Mouse (Mus musculus) C2C12 (cell line): ENCODE results near the gene Serpina5. TPM values are rescaled to one million over a fixed set of nuclear protein-coding genes. Genes with fewer than 3 reads are reported as not detected.
"Not testable (repeated sequence)": the region's sequence is repeated elsewhere in the genome, so short reads cannot be mapped to it uniquely, and the experiment has no call there.

ENCODE experiments used
- H3K27me3 ChIP-seq: one replicate; pipeline ENCODE4 v1.6.1; 2011; ENCODE audit not compliant: control insufficient read depth, insufficient read depth, insufficient read length
- H3K36me3 ChIP-seq: one replicate; pipeline ENCODE4 v1.6.1; 2011; ENCODE audit not compliant: control insufficient read depth, insufficient read depth
- H3K4me3 ChIP-seq: one replicate; pipeline ENCODE4 v1.5.1; 2011; ENCODE audit warnings: mild to moderate bottlenecking, control low read depth; ENCODE audit not compliant: poor library complexity, insufficient read depth, severe bottlenecking
- H3K79me2 ChIP-seq: one replicate; pipeline ENCODE4 v1.6.1; 2011; ENCODE audit not compliant: control insufficient read depth, insufficient read depth
- H3K79me3 ChIP-seq: one replicate; pipeline ENCODE4 v1.6.1; 2011; ENCODE audit warnings: low read depth, control low read depth
- H3ac ChIP-seq: one replicate; pipeline ENCODE3; 2011; ENCODE audit warnings: low read depth; ENCODE audit not compliant: control insufficient read depth, insufficient read length
- CEBPB ChIP-seq: IDR thresholded peaks from one replicate; pipeline ENCODE4 v1.6.1; 2011; ENCODE audit warnings: low read depth, mild to moderate bottlenecking, control low read depth, moderate library complexity
- CTCF ChIP-seq: IDR thresholded peaks from one replicate; pipeline ENCODE4 v1.5.1; 2011; ENCODE audit not compliant: control insufficient read depth, insufficient read depth, insufficient read length
- FOSL1 ChIP-seq: IDR thresholded peaks from one replicate; pipeline ENCODE4 v1.8.0; 2011; ENCODE audit warnings: mild to moderate bottlenecking, low read length; ENCODE audit not compliant: poor library complexity, insufficient read depth, severe bottlenecking
- MAX ChIP-seq: IDR thresholded peaks from one replicate; pipeline ENCODE4 v1.6.1; 2011; ENCODE audit warnings: mild to moderate bottlenecking, control low read depth
- MYOD1 ChIP-seq: IDR thresholded peaks from one replicate; pipeline ENCODE4 v1.6.1; 2011; ENCODE audit warnings: low read depth; ENCODE audit not compliant: control insufficient read depth, insufficient read length
- MYOG ChIP-seq: IDR thresholded peaks from one replicate; pipeline ENCODE4 v1.6.1; 2011; ENCODE audit not compliant: control insufficient read depth, insufficient read length; ENCODE audit errors: extremely low read depth
- USF1 ChIP-seq: IDR thresholded peaks from one replicate; pipeline ENCODE4 v1.6.1; 2011; ENCODE audit warnings: low read depth, mild to moderate bottlenecking, control low read depth, moderate library complexity
- polyA plus RNA-seq: library from polyadenylated mRNA; unstranded; fragments of >200 nt; fragmentation: generic; extraction: Trizol; gene quantifications from one replicate; pipeline ENCODE4 v1.2.1, GENCODE M21; 2012; ENCODE audit warnings: missing spikeins

Serpina5 gene
- polyA plus RNA-seq, 1 experiment = not detected

- Histone ChIP-seq H3ac (no peak overlapping the region), H3K79me3 (no peaks in the 10 kb centered on the region), H3K79me2 (no peaks in the 10 kb centered on the region), H3K27me3 (peaks cover 10% of the 10 kb centered on the region), H3K4me3 (no peak overlapping the region), H3K36me3 (no peaks in the 10 kb centered on the region)
- TF ChIP-seq MYOD1 (no peak), CEBPB (no peak), USF1 (no peak), MAX (no peak), MYOG (no peak), CTCF (no peak), FOSL1 (no peak)
These were observed 29.2 kb upstream of the Serpina5 start for GRCm38 (mm10) chr12:104071708-104072107.

GRCm38 (mm10) chr12:104072286-104072685 lies 28.6 kb upstream of the Serpina5 start:
- no peaks in the 10 kb centered on the region for H3K79me2 ChIP-seq
- H3K79me3 ChIP-seq = no peaks in the 10 kb centered on the region
- no peak overlapping the region for H3K4me3 ChIP-seq
- peaks cover 10% of the 10 kb centered on the region for H3K27me3 ChIP-seq
- TF ChIP-seq MAX (no peak), FOSL1 (no peak), MYOG (no peak), CTCF (no peak), MYOD1 (no peak), USF1 (no peak)
- H3ac ChIP-seq = no peak overlapping the region
- no peaks in the 10 kb centered on the region for H3K36me3 ChIP-seq

- no peak for TF ChIP-seq MYOD1
- no peak for TF ChIP-seq FOSL1
- no peak for TF ChIP-seq MAX
- no peak for TF ChIP-seq MYOG
- no peak for TF ChIP-seq USF1
- no peak for TF ChIP-seq CEBPB
- no peak for TF ChIP-seq CTCF
- Histone ChIP-seq H3K79me2 (no peaks in the 10 kb centered on the region), H3K27me3 (no peaks in the 10 kb centered on the region), H3ac (no peak overlapping the region), H3K4me3 (no peak overlapping the region), H3K36me3 (no peaks in the 10 kb centered on the region), H3K79me3 (no peaks in the 10 kb centered on the region)
These were observed 10.8 kb upstream of the Serpina5 start for GRCm38 (mm10) chr12:104090119-104090518.

DNA sequence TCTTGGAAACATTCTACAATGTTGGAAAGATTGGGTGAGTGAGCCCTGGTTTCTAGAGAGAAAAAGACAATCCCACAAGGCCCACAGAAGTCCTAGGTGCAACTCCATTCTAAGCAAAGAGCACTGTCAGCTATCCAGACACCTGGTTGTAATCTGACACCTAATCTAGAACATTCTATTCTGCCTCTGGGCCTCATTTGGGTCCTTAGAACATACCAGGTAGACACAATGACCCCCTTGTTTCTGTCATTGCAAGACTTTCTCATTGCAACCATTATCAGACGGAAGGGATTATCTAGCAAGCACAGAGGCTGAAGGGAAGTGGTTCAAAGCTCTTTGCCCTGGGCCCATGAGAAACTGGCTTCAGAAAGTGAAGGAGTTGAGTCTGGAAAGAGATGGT lies 9.6 kb upstream of the Serpina5 start:
- TF ChIP-seq MAX (no peak), MYOG (no peak), USF1 (no peak), MYOD1 (no peak)
- no peaks in the 10 kb centered on the region for H3K27me3 ChIP-seq
- H3ac ChIP-seq = no peak overlapping the region
- H3K79me2 ChIP-seq = no peaks in the 10 kb centered on the region
- no peaks in the 10 kb centered on the region for H3K79me3 ChIP-seq
- H3K4me3 ChIP-seq = no peak overlapping the region
- no peaks in the 10 kb centered on the region for H3K36me3 ChIP-seq

DNA sequence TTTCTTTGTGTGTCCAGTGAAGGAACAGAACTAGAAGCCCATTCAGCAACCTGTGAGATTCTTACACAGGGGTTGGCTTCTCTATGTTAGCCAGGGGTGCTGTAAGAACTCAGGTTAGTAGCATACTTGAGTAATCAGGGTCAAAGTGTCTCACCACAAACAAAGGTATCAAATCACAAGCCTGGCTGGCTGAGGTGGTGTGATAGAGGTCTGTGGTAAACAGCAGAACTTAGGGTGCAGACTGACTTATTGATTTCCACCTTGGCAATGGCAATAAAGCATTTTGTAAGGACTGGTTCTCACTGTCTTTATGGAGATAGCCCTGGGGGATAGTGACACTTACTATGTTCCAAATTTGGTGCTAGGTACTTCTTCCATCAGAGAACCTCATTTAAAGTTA lies 4.9 kb downstream of the Serpina5 start:
- no peak overlapping the region for H3K4me3 ChIP-seq
- no peaks in the 10 kb centered on the region for H3K79me3 ChIP-seq
- H3K27me3 ChIP-seq = no peaks in the 10 kb centered on the region
- no peaks in the 10 kb centered on the region for H3K36me3 ChIP-seq
- TF ChIP-seq MAX = no peak
- no peak for TF ChIP-seq CTCF
- no peak for TF ChIP-seq FOSL1
- no peak for TF ChIP-seq MYOG
- no peak for TF ChIP-seq MYOD1
- no peaks in the 10 kb centered on the region for H3K79me2 ChIP-seq
- no peak overlapping the region for H3ac ChIP-seq

DNA sequence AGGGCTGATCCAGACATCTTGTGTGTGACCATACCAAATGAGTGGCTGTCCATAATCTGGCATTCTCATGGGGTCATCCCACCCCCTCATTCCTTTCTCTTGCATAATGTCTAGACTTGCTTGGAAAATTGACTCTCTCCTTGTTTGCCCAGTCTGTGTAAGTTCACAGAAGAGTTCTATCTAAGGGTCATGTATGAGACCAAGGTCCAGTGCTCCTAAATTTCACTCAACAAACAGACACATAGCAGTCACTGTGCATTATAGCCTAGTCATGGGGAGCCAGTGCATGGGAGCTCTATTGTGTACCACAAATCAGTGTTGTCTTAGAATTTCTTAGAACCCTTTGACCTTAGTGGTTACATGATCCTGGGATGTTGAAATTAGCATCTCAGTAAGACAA lies 6.0 kb downstream of the Serpina5 start:
- TF ChIP-seq USF1 = no peak
- TF ChIP-seq CTCF = no peak
- H3ac ChIP-seq = no peak overlapping the region
- H3K36me3 ChIP-seq = no peaks in the 10 kb centered on the region
- H3K27me3 ChIP-seq = no peaks in the 10 kb centered on the region
- no peaks in the 10 kb centered on the region for H3K79me2 ChIP-seq
- H3K79me3 ChIP-seq = no peaks in the 10 kb centered on the region
- H3K4me3 ChIP-seq = no peak overlapping the region

DNA sequence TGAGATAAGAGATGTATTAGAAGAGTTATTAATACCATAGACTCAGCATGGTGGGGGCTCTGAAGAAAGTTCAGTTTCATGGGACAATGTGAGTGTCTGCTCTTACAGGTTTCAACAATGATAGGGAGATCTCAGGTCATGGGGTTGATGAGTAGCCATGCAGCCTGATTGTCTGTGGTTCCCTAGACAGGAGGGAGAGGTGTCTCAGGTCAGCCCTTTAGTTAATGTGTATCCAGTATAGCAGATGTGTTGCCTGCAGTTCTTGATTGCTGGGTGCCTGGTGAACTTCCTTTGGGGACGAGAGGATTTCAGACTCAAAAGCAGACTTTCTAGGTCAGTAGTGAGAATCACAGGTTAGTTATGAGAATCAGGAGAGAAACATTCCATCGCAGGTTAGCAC lies 7.6 kb downstream of the Serpina5 start:
- Histone ChIP-seq H3K36me3 (no peaks in the 10 kb centered on the region), H3K79me2 (no peaks in the 10 kb centered on the region), H3ac (no peak overlapping the region), H3K27me3 (no peaks in the 10 kb centered on the region), H3K4me3 (no peak overlapping the region), H3K79me3 (no peaks in the 10 kb centered on the region)
- TF ChIP-seq CTCF (no peak), USF1 (no peak), MAX (no peak), CEBPB (no peak), FOSL1 (no peak), MYOG (no peak), MYOD1 (no peak)

- not testable (repeated sequence) for H3ac ChIP-seq, H3K79me2 ChIP-seq, H3K79me3 ChIP-seq
These were observed 11.4 kb downstream of the Serpina5 start, which contains the start of gene Serpina3a for GRCm38 (mm10) chr12:104112333-104112732. Gene Serpina3a, plus strand, starts transcription at chr12:104112724.

More at GRCm38 (mm10) chr12:104112333-104112732, 11.4 kb downstream of the Serpina5 start, which contains the start of gene Serpina3a:
- not testable (repeated sequence) for H3K4me3 ChIP-seq, H3K36me3 ChIP-seq, H3K27me3 ChIP-seq
